Mouse (Mus musculus) lung, postnatal 10 days (tissue): ENCODE measurements around the gene Hmx1.
A peak's percentile ranks its signal among the peaks of the same experiment; 100 is the strongest.

Experiments
- DNase-seq: peaks from one replicate; pipeline ENCODE4 v3.0.0; 2021

The Hmx1 gene

DNA sequence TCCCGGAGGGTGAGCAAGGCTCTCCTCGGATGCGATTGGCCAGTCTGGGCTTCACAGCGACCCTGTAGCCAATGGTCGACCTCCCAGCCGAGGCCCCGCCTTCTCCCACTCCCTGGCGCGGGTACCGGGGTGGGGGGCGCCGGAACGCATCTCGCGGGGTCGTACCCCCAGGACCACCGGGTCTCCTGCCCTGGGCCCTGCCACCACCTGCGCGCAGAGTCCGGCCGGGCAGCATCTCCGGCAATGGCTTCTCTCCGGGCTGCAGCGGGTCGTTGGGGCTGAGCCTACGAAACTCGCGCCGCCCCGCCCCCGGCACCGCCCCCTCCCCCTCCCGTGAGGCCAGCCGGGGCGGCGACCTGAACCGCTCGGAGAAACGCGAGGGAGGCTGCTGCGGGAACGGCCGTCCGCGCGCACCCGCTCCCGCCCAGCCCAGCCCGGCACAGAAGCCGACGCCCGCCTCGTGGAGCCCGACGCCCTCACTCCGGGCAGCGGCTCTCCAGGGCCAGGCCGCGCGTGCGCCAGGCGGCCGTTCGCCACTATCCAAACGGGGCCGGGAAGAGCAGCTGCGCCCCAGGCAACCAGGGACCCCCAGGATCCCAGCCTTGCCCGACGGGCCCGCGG is at the start of gene Hmx1:
TSS of gene Hmx1 (plus strand) at position 618 of the 621 bp plus-strand sequence.
- DNase-seq, result no peak

DNA sequence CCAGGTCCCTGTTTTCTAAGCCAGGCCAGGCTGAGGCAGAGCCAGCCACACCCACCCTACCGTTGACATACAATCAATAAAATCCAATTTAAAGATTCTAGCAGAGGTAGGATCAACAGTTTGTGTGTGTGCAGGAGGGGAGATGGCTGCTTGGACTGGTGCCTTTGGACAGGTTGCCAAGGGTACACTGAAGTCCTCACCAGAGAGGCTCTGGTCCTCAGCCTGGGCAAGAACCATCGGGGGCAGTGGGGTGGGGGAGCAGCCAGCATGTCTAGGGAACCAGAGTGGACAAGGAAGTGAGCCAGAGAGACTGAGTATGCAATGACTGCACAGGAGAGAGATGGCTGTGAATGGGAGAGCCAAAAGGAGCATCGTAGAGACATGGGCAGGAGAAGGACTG is 43.8 kb upstream of the Hmx1 start:
- DNase-seq, result no peak

DNA sequence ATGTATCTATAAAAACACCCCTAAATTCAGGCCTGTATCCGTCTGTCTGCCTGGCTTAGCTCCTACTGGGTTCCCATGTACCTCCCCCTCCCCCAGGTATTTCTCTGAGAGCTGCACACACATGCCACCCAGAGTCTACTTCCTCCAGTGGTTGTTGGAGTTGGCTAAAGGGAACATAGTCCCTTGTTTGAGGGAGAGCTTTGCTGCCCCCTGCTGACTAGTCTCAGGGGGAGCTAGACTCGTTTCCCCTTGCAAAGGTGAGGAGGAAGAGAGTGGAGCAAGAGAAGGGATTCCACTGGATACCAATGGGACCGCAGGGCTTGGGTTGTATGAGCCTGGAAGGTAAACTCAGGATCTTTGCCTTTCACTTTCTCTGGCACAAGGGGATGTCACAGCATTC is 40.1 kb upstream of the Hmx1 start:
- DNase-seq, result peak; percentile 72

DNA sequence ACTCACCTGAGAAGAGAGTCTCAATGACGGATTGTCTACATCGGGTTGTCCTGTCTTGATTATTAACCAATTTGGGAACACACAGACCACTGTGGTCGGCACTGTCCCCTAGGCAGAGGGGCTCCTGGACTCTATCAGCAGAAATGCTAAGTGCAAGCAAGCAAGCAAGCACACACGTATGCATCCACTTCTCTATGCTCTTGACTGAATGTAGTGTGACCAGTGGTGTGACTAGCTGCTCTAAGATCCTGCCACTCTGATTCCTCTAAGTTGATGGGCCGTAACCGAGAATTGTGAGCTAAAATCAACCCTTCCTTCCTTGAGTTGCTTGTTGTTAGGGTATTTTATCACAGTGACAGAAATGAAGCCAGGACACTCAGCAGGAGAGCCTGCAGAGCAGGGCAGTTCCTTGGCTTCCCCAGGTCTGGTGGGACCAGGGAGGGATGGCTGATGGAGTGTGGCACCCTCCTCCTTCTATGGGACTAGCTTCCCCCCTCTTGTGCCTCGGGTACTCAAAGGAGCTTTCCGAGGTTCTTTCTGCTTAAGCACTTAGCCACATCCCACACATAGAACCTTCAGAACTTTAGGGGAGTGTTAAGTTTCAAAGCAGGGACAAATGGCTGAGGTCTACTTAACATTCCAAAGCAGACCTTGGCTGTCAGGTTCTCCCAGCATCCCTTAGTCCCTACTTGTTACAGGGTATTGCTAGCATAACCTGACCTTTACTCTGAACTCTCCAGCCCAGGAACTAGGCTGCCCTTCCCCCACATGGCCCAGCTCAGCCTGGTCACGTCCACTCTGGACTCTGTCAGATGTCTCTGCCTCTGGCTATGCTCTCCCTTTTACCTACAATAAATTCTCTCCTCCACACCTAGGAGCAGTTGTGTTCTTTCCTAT is 31.1 kb upstream of the Hmx1 start:
- no peak for DNase-seq

DNA sequence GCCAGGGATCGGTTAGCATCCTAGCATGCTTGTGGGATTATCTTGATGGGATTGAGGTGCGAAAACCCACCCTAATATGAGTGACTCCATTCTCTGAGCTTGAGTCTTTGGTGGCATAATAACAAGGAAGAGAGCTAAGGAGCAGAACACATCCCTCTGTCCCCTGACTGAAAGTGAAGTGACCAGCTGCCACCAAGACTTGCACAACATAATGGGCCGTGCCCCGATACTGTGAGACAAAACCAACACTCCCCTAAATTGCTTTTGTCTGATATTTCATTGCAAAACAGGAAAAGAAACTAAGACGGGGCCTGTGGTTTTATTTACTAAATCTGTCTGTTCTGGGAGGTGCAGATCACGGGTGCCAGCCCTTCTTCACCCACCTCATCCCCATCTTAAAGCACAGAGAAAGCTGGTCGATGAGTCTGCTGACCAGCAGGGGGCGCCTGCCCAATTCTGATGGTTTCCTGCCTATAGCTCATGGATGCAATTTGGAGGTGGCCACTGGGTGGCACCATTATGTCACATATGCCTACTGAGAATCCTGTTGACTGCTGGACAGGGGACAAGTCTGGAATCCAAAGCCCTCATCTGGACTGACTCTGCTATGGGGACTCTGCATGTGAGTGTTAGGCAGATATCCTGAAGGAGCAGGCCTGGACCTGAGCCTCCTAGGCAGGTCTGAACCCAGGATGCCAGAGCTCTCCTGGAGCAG is 27.2 kb upstream of the Hmx1 start:
- DNase-seq, result peak; percentile 94

DNA sequence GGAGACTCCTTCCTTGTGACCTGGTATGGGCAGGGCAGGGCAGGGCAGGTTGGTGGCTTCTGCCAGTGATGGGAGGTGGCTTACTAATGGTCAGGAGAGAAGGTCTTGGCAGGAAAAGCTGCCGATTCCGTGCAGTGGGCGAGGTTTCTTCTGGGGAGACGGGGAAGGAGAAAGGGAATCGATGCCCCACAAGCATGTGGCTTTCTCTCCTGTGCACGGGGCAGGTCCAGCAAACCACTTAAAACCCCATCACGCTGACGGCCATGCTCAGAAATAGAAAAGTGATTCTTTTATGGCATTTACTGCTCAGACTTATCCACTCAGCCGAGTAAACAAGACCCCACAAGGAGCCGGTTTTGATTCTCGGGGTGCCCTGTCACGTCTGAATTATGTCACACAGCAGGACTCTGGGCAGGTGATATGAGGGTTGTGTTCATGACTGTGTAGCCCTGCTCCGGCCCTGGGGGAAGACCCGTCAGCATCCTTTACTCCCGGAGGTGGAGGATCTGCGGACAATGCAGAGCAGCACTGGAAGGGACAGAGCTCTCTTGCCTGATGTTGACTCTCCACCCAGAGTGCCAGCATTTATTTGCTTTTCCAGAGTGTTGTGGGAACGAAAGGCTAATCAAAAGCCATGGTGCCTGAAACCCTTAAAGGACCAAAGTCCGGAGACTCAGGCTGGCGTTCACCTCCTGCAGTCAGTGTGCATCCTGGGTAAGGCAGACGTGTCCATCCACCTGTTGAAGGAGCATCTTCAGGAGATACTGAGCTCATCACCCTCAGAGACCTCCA is 22.5 kb upstream of the Hmx1 start:
- no peak for DNase-seq

DNA sequence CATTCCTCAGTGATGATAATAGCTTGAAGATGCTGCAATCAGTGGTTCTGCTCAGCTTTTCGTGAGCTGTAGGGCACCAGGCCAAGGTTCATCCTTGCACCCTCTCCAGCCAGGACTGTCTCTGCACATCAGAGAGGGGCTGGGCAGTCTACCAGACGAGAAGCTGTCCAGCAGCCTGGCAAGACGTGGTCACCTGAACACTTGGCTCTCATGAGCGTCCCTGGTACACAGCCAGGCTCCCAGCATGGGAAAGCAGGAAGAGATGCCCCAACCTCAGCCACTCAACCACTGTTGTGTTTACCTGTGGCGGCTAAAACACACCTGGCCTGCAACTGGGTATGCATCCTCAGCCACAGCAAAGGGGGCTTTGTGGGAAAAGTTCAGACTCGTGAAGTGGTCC is 20.0 kb upstream of the Hmx1 start:
- no peak for DNase-seq

DNA sequence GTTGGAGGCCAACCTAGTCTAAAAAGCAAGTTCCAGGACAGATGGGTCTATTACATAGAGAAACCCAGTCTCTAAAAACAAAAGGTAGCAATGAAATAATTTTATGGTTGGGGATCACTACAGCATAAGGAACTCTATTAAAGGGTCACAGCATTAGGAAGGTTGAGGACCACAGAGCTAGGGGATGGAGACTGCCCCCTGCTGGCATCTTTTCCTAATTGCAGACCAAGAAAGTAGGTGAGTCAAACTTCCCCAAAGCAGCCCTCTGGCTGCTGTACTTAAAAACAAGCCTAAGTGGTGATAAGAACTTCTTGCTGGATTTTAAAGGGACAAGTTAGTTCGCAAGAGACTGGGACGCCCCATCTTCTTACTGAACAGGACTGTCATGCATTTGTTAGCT is 9.8 kb upstream of the Hmx1 start:
- no peak for DNase-seq

DNA sequence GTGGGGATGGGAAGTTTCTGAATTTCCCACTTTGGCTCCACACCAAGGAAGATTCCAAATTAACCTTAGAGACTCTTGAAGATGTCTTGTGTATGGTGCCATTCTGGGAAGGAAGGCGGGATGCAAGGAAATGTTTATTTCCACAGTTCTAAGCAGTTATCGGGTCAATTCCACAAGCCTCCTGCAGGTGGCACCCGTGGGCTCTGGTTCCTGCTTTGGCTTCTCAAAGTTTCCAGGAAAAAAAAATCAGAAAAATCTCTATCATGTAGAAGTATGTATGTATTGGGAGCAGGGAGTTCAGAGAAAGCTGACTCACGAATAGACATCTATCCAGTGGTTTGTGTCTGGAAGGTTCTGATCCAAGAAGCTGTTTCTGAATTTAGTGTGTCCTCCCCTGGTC is 9.1 kb upstream of the Hmx1 start:
- DNase-seq, result peak; percentile 42

DNA sequence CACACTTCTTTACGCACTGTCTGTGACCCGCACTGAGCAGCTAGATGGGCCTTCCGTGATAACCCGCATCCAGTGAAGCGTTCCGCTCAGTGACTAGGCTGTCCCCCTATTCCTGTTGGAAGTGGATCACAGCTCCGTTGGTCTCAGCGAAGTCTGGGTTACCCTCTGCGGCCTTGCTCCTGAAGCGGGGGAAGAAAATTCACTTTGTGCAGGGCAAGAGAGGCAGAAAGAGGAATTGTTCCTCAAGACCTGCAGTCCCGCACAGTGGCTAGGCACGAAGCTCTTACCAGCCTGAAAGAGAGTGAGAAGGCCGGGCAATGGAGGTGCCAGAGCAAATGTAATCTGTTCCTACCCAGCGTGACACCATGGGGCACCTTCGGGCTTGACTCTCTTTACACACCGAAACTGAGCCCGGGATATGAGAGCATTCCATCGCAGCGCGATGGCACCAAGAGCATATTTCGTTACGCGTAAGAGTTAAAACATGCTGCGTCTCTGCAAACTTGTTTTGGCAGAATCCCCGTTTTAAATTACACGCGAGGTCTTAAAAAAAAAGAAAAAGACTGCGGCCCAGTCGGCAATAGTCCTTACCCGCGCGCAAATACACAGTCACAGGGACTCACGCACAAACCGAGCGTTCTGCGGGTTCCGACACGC is 946 bp upstream of the Hmx1 start:
- DNase-seq, result no peak

DNA sequence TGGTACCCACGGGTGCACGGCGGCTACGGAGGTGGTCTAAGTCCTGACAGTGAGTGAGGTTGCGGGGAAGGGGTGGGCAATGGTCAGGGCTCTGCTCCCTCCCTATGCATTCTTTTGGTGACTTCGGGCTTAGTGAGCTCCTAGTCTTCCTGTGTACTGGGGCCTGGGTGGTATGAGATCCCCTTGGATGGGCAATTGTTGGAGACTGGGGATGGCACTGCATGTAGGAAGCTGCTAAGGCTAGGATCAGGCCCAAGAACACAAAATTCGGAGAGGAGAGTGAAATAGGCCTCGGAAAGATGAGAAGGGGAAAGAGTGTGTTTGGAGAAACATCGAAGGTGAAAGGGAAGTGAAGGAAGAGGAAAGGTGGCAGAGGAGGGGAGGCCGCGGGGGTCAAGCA is 533 bp downstream of the Hmx1 start:
- DNase-seq, result no peak

DNA sequence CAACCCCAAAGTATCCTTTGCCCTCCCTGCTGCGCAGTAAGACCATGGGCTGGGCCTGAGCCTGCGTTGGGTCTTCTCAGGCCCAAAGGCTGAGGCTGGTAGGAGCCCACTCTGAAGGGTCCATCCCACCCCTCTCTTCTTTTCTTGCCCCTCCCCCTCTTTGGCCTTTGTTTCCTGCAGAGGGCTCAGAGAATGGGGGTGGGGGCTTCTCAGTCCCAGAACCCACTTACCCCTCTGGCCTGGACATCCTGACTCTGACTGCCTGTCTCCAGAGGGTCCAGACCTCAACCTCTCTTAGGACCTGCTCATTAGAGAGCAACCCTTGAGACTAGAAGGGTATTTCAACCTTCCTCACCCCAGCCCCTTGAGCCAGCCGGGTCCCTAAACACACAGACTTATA is 1.0 kb downstream of the Hmx1 start:
- no peak for DNase-seq

DNA sequence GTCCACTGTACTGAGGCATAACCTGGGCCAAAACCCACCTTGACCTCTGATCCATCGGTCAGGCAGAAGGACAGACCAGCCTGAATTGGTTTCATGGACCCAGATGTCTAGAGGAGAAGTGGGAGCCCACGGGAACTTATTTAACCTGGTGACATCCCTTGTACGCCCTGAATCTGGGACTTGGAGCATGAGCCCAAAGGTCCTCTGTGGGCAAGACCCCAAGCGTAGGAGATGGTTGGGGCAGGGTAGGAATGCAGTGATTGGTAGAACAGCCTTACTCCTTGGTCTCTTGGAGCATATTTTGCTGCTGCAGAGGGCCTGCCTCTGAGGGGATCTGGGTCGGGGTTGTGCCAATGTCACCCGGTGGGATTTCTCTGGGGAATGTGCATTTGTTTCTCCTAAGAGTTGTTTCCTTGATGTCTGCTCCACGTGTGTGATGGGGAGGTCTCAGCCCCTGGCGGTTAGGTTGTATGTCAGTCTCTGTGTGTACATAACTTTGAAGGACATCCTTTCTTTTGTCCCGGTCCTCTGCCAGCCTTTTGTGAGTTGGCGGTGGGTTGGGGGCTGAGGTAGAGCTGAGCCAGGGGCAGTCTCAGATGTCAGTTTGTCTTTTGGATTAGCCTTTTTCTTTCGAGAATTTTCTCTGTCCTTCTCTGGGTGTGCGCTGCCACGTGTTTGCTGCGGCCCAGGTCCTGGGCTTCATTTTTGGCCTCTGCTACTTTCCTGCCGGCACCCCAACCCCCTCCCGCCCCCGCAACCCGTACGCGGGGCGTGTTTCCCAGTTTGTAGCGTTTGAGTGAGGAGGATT is 2.1 kb downstream of the Hmx1 start:
- DNase-seq, result no peak

DNA sequence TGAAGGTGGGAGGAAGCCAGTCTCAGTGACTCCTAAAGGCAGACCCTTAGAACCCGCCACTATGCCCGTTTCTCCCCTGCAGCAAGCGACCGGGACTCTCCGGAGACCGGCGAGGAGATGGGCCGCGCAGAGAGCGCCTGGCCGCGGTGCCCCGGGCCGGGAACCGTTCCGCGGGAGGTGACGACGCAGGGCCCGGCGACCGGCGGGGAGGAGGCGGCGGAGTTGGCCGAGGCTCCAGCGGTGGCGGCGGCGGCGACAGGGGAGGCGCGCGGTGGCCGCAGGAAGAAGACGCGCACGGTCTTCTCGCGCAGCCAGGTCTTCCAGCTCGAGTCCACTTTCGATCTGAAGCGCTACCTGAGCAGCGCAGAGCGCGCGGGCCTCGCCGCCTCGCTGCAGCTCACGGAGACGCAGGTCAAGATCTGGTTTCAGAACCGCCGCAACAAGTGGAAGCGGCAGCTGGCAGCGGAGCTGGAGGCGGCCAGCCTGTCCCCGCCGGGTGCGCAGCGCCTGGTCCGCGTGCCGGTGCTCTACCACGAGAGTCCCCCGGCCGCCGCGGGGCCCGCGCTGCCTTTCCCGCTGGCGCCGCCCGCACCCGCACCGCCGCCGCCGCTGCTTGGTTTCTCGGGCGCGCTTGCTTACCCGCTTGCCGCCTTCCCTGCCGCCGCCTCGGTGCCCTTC is 2.9 kb downstream of the Hmx1 start:
- no peak for DNase-seq

DNA sequence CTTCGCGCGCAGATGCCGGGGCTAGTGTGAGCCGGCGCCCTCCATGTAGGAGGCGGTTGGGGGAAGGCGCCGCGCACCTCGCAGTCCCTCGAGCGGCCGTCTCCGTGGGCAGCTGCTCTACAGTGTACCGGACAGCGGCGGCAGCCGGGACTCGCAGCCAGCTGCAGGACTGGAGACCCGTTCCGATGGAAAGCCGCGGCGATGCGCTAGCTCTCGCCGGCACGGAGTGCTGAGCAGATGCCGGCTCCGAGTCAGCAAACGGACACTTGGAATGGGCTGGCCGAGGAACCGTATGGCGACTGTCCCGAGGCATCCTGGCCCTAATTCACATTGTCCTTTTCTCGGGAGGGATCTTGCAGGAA is 3.4 kb downstream of the Hmx1 start:
- DNase-seq, result no peak

DNA sequence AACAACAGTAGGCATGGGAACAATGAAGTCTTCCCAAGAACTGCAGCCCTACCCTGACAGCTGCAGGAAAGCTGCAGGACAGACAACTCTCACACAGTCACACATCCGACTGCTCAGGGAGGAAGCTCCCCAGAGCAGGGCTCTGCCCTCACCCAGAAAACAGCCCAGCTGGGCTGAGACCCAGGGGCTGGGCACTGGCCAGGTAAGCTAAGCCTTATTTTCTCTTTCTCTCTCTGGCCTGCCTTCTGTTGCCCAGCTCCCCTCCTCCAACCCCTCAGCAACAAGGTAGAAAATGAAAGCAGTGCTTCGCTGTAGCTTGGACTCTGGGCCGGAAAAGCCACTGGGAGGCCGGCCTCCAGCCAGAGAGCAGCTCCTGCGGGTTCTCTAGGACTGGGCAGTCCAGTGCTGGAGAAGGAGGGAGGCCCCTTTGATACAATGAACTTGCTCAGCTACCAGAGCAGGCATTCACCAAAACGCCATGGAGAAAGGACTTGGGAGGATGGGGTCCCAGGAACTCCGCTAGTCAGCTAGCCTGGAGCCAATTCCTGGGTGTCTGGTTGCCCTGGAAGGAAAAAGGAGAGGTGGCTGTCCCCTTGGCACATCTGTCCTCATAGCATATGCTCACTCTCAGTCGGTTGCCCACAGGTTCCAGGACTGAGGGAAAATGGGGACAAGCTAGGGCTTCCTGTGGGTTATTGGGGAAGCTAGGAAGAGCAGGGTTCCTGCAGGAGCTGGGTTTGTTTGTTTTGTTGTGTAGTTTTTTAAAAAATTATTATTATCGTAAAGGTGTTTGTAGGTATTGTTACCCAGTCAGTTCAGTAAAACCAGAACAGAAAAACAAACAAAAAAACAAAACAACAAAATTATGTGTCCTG is 6.9 kb downstream of the Hmx1 start:
- DNase-seq, result no peak

DNA sequence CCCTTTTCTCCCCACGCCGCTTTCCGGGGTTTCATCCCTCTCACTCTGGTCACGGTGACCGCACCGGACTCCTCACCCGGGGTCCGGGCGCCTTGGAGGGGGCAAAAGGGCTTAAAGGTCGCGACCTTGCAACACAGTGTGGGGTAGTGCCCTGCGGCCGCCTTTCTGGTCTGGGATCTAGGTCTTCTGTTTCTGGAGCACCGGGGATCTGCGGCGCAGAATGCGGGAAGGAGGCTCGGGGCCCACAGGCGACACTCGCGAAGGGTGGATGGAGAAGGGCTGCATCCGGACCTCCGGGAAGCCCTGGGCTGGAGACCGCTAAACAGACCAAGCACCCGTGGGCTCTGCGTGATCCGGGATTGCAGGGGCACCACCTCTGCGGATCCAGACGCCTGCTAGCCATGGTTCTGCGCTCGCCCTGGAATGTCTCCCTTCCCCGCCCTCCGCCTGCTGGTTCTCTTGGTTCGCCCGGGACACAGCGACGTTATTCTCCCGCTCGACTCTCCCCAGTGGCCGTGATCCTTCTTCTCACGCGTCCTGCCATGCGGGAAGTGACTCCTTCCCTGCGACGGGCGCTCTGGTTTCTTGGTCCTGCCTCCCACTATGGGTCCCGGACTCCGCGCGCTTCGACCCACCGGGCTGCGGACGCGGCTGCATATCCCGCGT is 8.2 kb downstream of the Hmx1 start:
- no peak for DNase-seq

DNA sequence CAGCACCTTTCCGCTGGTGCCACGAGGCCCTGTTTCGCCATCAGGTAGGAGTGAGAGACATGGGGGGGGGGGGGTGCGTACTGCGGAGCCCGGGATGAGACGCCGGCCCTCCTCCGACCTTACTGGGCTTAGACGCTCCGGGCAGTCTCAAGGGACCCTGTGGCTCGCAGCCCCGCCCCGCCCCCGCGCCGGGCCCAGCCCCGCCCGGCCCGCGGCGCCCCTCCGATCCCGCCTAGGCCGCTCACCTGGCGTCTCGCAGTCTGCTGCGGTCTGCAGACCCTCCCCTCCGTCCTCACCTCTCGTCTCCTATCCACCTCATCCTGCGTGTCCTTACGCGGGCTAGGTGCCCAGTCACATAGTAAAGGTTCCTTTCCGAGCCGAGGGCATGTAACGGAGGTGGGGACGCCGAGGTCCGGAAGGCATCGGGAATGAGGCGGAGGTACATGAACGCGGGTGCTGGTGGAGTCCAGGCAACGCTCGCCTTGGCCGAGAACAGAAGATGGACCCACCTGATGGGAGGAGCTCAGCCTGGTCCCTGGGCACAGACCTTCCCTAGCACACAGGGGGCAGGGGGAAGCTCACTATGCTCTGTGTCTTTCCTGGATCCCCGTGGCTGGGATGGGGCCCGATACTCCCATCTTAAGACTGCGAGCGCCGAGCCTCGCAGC is 8.9 kb downstream of the Hmx1 start:
- no peak for DNase-seq
